Mouse (Mus musculus) colon, adult 2 months (tissue): ENCODE results near the gene Prdx4. TPM values are rescaled to one million over a fixed set of nuclear protein-coding genes. Genes with fewer than 3 reads are reported as not detected.

Experiments used
- polyA plus RNA-seq: library from polyadenylated mRNA; depleted of rRNA; stranded (reverse); fragments of >200 nt; gene quantifications from 2 replicates; pipeline ENCODE4 v1.2.3, GENCODE M21; 2012; rRNA removed

The Prdx4 gene
- polyA plus RNA-seq = 52.0 and 54.5 TPM in 2 replicates

DNA sequence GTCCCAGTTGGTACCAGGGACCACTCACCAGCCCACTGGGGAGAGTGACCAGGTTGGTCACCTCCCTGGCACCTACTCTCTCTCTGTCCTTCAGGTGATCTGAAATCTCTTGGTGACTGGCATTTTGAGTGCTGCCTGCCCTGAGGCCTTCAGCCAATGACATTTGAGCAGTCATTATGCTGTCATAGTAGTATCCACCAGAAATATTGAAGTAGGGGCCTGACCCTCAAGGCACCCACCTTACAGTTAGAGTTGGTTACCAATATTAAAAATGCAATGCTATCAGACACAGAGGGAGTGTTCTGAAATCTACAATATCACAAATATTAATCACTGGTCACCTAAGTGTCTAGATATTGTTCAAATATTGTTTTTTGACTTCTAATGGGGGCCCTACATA lies at the start of gene Prdx4:
Gene Prdx4 (minus strand): TSS at position 101 of the 400 bp plus-strand sequence.

Other genes starting within 250 kb of the Prdx4 start
- not detected in 2 replicates for gene Magea2, start 247.1 kb downstream of the Prdx4 start, polyA plus RNA-seq
- gene Cldn34b2, start 212.3 kb downstream of the Prdx4 start, polyA plus RNA-seq = not detected in 2 replicates
- gene Sat1, start 124.3 kb downstream of the Prdx4 start, polyA plus RNA-seq = 26.3 and 34.8 TPM in 2 replicates
- 6.7 and 6.9 TPM in 2 replicates for gene Acot9, start 78.3 kb downstream of the Prdx4 start, polyA plus RNA-seq